Mouse (Mus musculus): Measurements from ENCODE around the gene Dclk2. TPM values are rescaled to one million over a fixed set of nuclear protein-coding genes. Genes with fewer than 3 reads are reported as not detected.

The Dclk2 gene
- polyA plus RNA-seq (2015; fragmentation: Nextera tagmentation; extraction: Ambion mirVana): 81.1 and 87.2 TPM in 2 replicates

GRCm38 (mm10) chr3:86920343-86921083 lies at the start of gene Dclk2:
Gene Dclk2 (minus strand): TSS chr3:86920852.
- H3K9ac ChIP-seq: peak within 1 kb of the TSS; percentile 97
- H3K4me3 ChIP-seq: peak within 1 kb of the TSS; percentile 91
- peaks cover 17% of the 10 kb centered on the region for H3K36me3 ChIP-seq (ENCODE audit: poor library complexity, severe bottlenecking)
- no peaks in the 10 kb centered on the region for H3K9me3 ChIP-seq (replicated peaks)
- WGBS: under 1% methylated on average over 62 of the region's 91 CpGs
- ATAC-seq: peak; percentile 90
- H3K4me1 ChIP-seq: peaks cover 36% of the 10 kb centered on the region
- H3K4me2 ChIP-seq: peak within 1 kb of the TSS; percentile 75
- peak within 1 kb of the TSS; percentile 96 for H3K27ac ChIP-seq
- no peaks in the 10 kb centered on the region for H3K27me3 ChIP-seq

- H3K36me3 ChIP-seq (ENCODE audit: poor library complexity, severe bottlenecking): no peaks in the 10 kb centered on the region
- ATAC-seq: no peak
- H3K4me3 ChIP-seq: no peak overlapping the region
- WGBS: 86% methylated on average over 17 of the region's 17 CpGs
- H3K9ac ChIP-seq: no peak overlapping the region
- no peak overlapping the region for H3K4me2 ChIP-seq
- H3K4me1 ChIP-seq: no peaks in the 10 kb centered on the region
- H3K9me3 ChIP-seq (replicated peaks): no peaks in the 10 kb centered on the region
- H3K27ac ChIP-seq: no peak overlapping the region
- no peaks in the 10 kb centered on the region for H3K27me3 ChIP-seq
These were observed 42.2 kb upstream of the Dclk2 start for GRCm38 (mm10) chr3:86962665-86963435.

GRCm38 (mm10) chr3:86961395-86961669 lies 40.7 kb upstream of the Dclk2 start:
- no peak for ATAC-seq
- H3K36me3 ChIP-seq (ENCODE audit: poor library complexity, severe bottlenecking): no peaks in the 10 kb centered on the region
- H3K4me2 ChIP-seq: no peak overlapping the region

GRCm38 (mm10) chr3:86960656-86961394 lies 40.2 kb upstream of the Dclk2 start:
- Histone ChIP-seq H3K9ac (no peak overlapping the region), H3K4me1 (no peaks in the 10 kb centered on the region), H3K27ac (no peak overlapping the region), H3K9me3 (replicated peaks) (no peaks in the 10 kb centered on the region), H3K4me3 (no peak overlapping the region), H3K36me3 (ENCODE audit: poor library complexity, severe bottlenecking) (no peaks in the 10 kb centered on the region), H3K4me2 (no peak overlapping the region), H3K27me3 (no peaks in the 10 kb centered on the region)
- no peak for ATAC-seq
- 92% methylated on average over 17 of the region's 17 CpGs for WGBS

More at GRCm38 (mm10) chr3:86961395-86961669, 40.7 kb upstream of the Dclk2 start:
- H3K27me3 ChIP-seq: no peaks in the 10 kb centered on the region
- no peaks in the 10 kb centered on the region for H3K4me1 ChIP-seq
- H3K27ac ChIP-seq: no peak overlapping the region
- H3K4me3 ChIP-seq: no peak overlapping the region
- 98% methylated on average over 2 of the region's 2 CpGs for WGBS
- H3K9me3 ChIP-seq (replicated peaks): no peaks in the 10 kb centered on the region
- H3K9ac ChIP-seq: no peak overlapping the region

- H3K36me3 ChIP-seq (ENCODE audit: poor library complexity, severe bottlenecking): no peaks in the 10 kb centered on the region
- H3K4me3 ChIP-seq: no peak overlapping the region
- 91% methylated on average over 7 of the region's 7 CpGs for WGBS
- no peaks in the 10 kb centered on the region for H3K27me3 ChIP-seq
- no peak overlapping the region for H3K27ac ChIP-seq
- H3K9me3 ChIP-seq (replicated peaks): peaks cover 2% of the 10 kb centered on the region; the same call in 1 of the 2 replicates
- H3K4me1 ChIP-seq: no peaks in the 10 kb centered on the region
- H3K9ac ChIP-seq: no peak overlapping the region
- H3K4me2 ChIP-seq: no peak overlapping the region
- no peak for ATAC-seq
These were observed 38.4 kb upstream of the Dclk2 start for GRCm38 (mm10) chr3:86959088-86959487.

GRCm38 (mm10) chr3:86955376-86955775 lies 34.7 kb upstream of the Dclk2 start:
- H3K9ac ChIP-seq: no peak overlapping the region
- H3K27ac ChIP-seq: no peak overlapping the region
- no peak overlapping the region for H3K4me2 ChIP-seq
- H3K27me3 ChIP-seq: no peaks in the 10 kb centered on the region
- no peaks in the 10 kb centered on the region for H3K4me1 ChIP-seq
- WGBS: 53% methylated on average over 4 of the region's 4 CpGs
- H3K9me3 ChIP-seq (replicated peaks): peaks cover 13% of the 10 kb centered on the region
- no peaks in the 10 kb centered on the region for H3K36me3 ChIP-seq (ENCODE audit: poor library complexity, severe bottlenecking)
- ATAC-seq: no peak
- H3K4me3 ChIP-seq: no peak overlapping the region

- H3K4me1 ChIP-seq: no peaks in the 10 kb centered on the region
- no peaks in the 10 kb centered on the region for H3K36me3 ChIP-seq (ENCODE audit: poor library complexity, severe bottlenecking)
- H3K9me3 ChIP-seq (replicated peaks): peaks cover 13% of the 10 kb centered on the region
- H3K4me3 ChIP-seq: no peak overlapping the region
- H3K27me3 ChIP-seq: no peaks in the 10 kb centered on the region
- H3K4me2 ChIP-seq: no peak overlapping the region
- no peak overlapping the region for H3K27ac ChIP-seq
- 100% methylated on average over 1 of the region's 1 CpGs for WGBS
- no peak for ATAC-seq
- H3K9ac ChIP-seq: no peak overlapping the region
These were observed 33.9 kb upstream of the Dclk2 start for GRCm38 (mm10) chr3:86954521-86954920.

- H3K27ac ChIP-seq: no peak overlapping the region
- no peak for ATAC-seq
- no peaks in the 10 kb centered on the region for H3K4me1 ChIP-seq
- H3K9me3 ChIP-seq (replicated peaks): peaks cover 13% of the 10 kb centered on the region
- H3K9ac ChIP-seq: no peak overlapping the region
- H3K36me3 ChIP-seq (ENCODE audit: poor library complexity, severe bottlenecking): no peaks in the 10 kb centered on the region
- no peak overlapping the region for H3K4me3 ChIP-seq
- WGBS: 85% methylated on average over 4 of the region's 4 CpGs
- H3K27me3 ChIP-seq: no peaks in the 10 kb centered on the region
- H3K4me2 ChIP-seq: no peak overlapping the region
These were observed 33.2 kb upstream of the Dclk2 start for GRCm38 (mm10) chr3:86953819-86954218.

- Histone ChIP-seq H3K27ac (no peak overlapping the region), H3K9ac (no peak overlapping the region), H3K27me3 (no peaks in the 10 kb centered on the region), H3K36me3 (ENCODE audit: poor library complexity, severe bottlenecking) (no peaks in the 10 kb centered on the region), H3K4me1 (no peaks in the 10 kb centered on the region), H3K4me3 (no peak overlapping the region), H3K4me2 (no peak overlapping the region), H3K9me3 (replicated peaks) (peaks cover 13% of the 10 kb centered on the region)
- WGBS: 18% methylated on average over 2 of the region's 2 CpGs
- ATAC-seq: no peak
These were observed 30.0 kb upstream of the Dclk2 start for GRCm38 (mm10) chr3:86950652-86951051.

GRCm38 (mm10) chr3:86936254-86936836 lies 15.7 kb upstream of the Dclk2 start:
- peak; percentile 99 for ATAC-seq
- Histone ChIP-seq H3K4me2 (no peak overlapping the region; the same call in 1 of the 2 replicates), H3K4me3 (no peak overlapping the region), H3K9ac (no peak overlapping the region), H3K36me3 (ENCODE audit: poor library complexity, severe bottlenecking) (no peaks in the 10 kb centered on the region), H3K4me1 (peaks cover 15% of the 10 kb centered on the region), H3K9me3 (replicated peaks) (no peaks in the 10 kb centered on the region), H3K27me3 (no peaks in the 10 kb centered on the region), H3K27ac (peak overlapping the region; percentile 86)
- 7% methylated on average over 2 of the region's 2 CpGs for WGBS

GRCm38 (mm10) chr3:86933446-86933845 lies 12.8 kb upstream of the Dclk2 start:
- Histone ChIP-seq H3K9me3 (replicated peaks) (no peaks in the 10 kb centered on the region), H3K4me2 (no peak overlapping the region), H3K4me3 (no peak overlapping the region), H3K27me3 (no peaks in the 10 kb centered on the region), H3K9ac (no peak overlapping the region), H3K27ac (no peak overlapping the region), H3K4me1 (peaks cover 15% of the 10 kb centered on the region), H3K36me3 (ENCODE audit: poor library complexity, severe bottlenecking) (no peaks in the 10 kb centered on the region)
- 87% methylated on average over 7 of the region's 7 CpGs for WGBS
- no peak for ATAC-seq

GRCm38 (mm10) chr3:86923686-86924085 lies 3.0 kb upstream of the Dclk2 start:
- H3K4me1 ChIP-seq: peaks cover 6% of the 10 kb centered on the region
- H3K4me3 ChIP-seq: no peak overlapping the region
- no peak for ATAC-seq
- H3K27me3 ChIP-seq: no peaks in the 10 kb centered on the region
- H3K9me3 ChIP-seq (replicated peaks): no peaks in the 10 kb centered on the region
- H3K9ac ChIP-seq: no peak overlapping the region
- no peak overlapping the region for H3K4me2 ChIP-seq
- no peaks in the 10 kb centered on the region for H3K36me3 ChIP-seq (ENCODE audit: poor library complexity, severe bottlenecking)
- 92% methylated on average over 10 of the region's 10 CpGs for WGBS
- H3K27ac ChIP-seq: no peak overlapping the region
